Mouse (Mus musculus) liver, embryonic 14.5 days (tissue): ENCODE measurements around the gene Cdc42ep5. TPM values are rescaled to one million over a fixed set of nuclear protein-coding genes. Genes with fewer than 3 reads are reported as not detected.

Experiments used
- ATAC-seq: fragments of 200-750 bp; cut with Nextera tagmentation; 2 replicates; pipeline ENCODE4 v1.8.0; 2017; ENCODE audit warnings: moderate number of reproducible peaks, mild to moderate bottlenecking, moderate library complexity; ENCODE audit not compliant: insufficient read depth
- DNase-seq, 3 experiments: peaks; one replicate each; pipeline ENCODE4 v3.0.0-alpha.2; 2012 to 2013; ENCODE audit warnings: low read depth in 3 of 3, low spot score in 3 of 3
- H3K27ac ChIP-seq: fragments of 300-500 bp; sonication (generic); 2 replicates; pipeline ENCODE4 v1.5.1; 2014; ENCODE audit warnings: moderate library complexity, mild to moderate bottlenecking, control low read depth, inconsistent platforms
- H3K27me3 ChIP-seq: fragments of 300-500 bp; sonication (generic); 2 replicates; pipeline ENCODE4 v1.6.1; 2014; ENCODE audit warnings: mild to moderate bottlenecking, low read length, moderate library complexity; ENCODE audit not compliant: control insufficient read depth, insufficient read depth
- H3K36me3 ChIP-seq: fragments of 300-500 bp; sonication (generic); replicated peaks from 2 replicates; pipeline ENCODE4 v1.6.1; 2014; ENCODE audit warnings: low read depth; ENCODE audit not compliant: control insufficient read depth, insufficient read depth
- H3K4me1 ChIP-seq, 2 experiments: fragments of 200-500 bp in 1 of 2; fragments of 300-500 bp in 1 of 2; sonication (generic) in 1 of 2; replicated peaks; 2 replicates each; pipeline ENCODE4 v1.6.1; 2012 to 2014; ENCODE audit warnings: antibody characterized with exemption in 1 of 2, inconsistent platforms in 1 of 2, low read length in 1 of 2; ENCODE audit not compliant: control insufficient read depth in 2 of 2, insufficient read depth in 2 of 2
- H3K4me2 ChIP-seq: fragments of 300-500 bp; sonication (generic); 2 replicates; pipeline ENCODE4 v1.6.1; 2014; ENCODE audit warnings: low read depth, mild to moderate bottlenecking, control low read depth, moderate library complexity
- H3K4me3 ChIP-seq, 2 experiments: fragments of 200-500 bp in 1 of 2; fragments of 300-500 bp in 1 of 2; sonication (generic) in 1 of 2; 2 replicates each; pipeline ENCODE4 v1.5.1; 2012 to 2014; ENCODE audit warnings: low read depth in 2 of 2, low read length in 2 of 2, mild to moderate bottlenecking in 2 of 2, control low read depth in 1 of 2, inconsistent platforms in 1 of 2, moderate library complexity in 1 of 2; ENCODE audit not compliant: insufficient read depth in 1 of 2
- H3K9ac ChIP-seq: fragments of 300-500 bp; sonication (generic); replicated peaks from 2 replicates; pipeline ENCODE4 v1.6.1; 2014; ENCODE audit warnings: mild to moderate bottlenecking, control low read depth, moderate library complexity
- H3K9me3 ChIP-seq: fragments of 300-500 bp; sonication (generic); 2 replicates; pipeline ENCODE4 v1.6.1; 2016; ENCODE audit warnings: low read length, mixed read lengths; ENCODE audit not compliant: control insufficient read depth
- CTCF ChIP-seq: IDR thresholded peaks from 2 replicates; pipeline ENCODE4 v1.5.1; 2016; ENCODE audit warnings: antibody characterized with exemption, low read depth, control low read depth
- EP300 ChIP-seq: IDR thresholded peaks from 2 replicates; pipeline ENCODE4 v1.6.1; 2016; ENCODE audit warnings: antibody characterized with exemption, low read depth
- WGBS: fragments of 180-500 bp; shearing (Covaris S2); extraction: QIAGEN DNeasy Blood & Tissue Kit; methylation state at CpG from one replicate; pipeline ENCODE4 v1.1.7; 2014; ENCODE audit not compliant: insufficient replicate concordance; 5-methylcytosine and 5-hydroxymethylcytosine counted together
- polyA plus RNA-seq, 2 experiments: library from polyadenylated mRNA; depleted of rRNA in 1 of 2; stranded (reverse) in 1 of 2; unstranded in 1 of 2; fragments of >200 nt; fragmentation: Nextera tagmentation in 1 of 2; extraction: Ambion mirVana in 1 of 2; gene quantifications; 2 replicates each; pipeline versions ENCODE4 v1.2.1 to v1.2.3; 2012 to 2014

The Cdc42ep5 gene
- polyA plus RNA-seq, 2 experiments, result 6.1 to 6.7 TPM

DNA sequence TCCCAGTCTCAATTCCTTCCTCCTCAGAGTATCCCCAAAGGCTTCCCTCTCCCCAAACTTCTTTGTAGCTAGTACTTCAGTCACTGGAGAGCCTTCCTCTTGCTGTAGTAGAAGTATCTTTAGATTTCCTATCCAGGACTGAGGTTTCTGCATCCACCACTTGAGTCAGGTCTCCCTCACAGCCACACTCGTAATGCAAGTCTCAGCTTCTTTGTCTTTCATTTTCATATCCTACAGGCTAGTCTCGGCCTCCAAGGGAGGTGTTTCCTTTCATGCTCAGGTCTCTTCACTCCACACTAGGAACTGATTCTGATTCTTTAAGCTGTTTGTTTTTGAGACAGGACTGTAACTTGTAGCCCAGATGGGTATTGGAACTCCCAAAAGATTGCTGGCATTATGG, 26.5 kb downstream of the Cdc42ep5 start:
- H3K4me3 ChIP-seq, result peak overlapping the region; percentile 78 to 85; a peak in 3 of 4 replicates

DNA sequence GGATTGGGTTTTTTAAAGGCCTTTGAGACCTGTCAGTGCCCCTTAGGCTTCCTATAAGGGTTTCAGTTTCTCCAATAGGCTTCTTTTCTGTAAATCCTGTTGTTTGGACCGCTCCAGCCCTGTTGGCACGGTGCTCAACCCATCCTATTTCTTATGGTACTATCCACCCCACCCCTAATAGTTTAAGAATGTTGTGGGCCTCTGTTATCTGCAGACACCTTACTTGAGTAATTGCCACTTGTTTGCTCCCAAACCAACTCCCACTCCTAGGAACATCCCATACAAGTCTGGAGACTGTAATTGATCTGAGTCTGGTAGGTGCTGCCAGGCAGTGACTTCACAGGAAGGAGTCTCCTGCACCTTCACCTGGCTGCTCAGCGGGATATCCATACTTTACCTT, 26.9 kb downstream of the Cdc42ep5 start:
- Histone ChIP-seq H3K4me1 (peaks cover 6 to 8% of the 10 kb centered on the region in 2 experiments; a peak in 3 of 4 replicates), H3K4me2 (peak overlapping the region; percentile 95), H3K27me3 (no peaks in the 10 kb centered on the region), H3K9me3 (no peaks in the 10 kb centered on the region), H3K4me3 (peak overlapping the region; percentile 78 to 85), H3K36me3 (peaks cover 46% of the 10 kb centered on the region), H3K27ac (no peak overlapping the region), H3K9ac (peak overlapping the region; percentile 97)
- WGBS, result 43% methylated on average over 3 of the region's 3 CpGs
- DNase-seq, result no peak
- ATAC-seq, result no peak
- TF ChIP-seq EP300 (no peak), CTCF (no peak)

More for the DNA sequence above, 26.5 kb downstream of the Cdc42ep5 start:
- H3K4me1 ChIP-seq, result peaks cover 6 to 8% of the 10 kb centered on the region in 2 experiments; a peak in 3 of 4 replicates
- H3K36me3 ChIP-seq, result peaks cover 50% of the 10 kb centered on the region
- no peak overlapping the region for H3K27ac ChIP-seq
- peak overlapping the region; percentile 97; the same call in 1 of the 2 replicates for H3K9ac ChIP-seq
- ATAC-seq (no peak), DNase-seq (no peak)
- peak overlapping the region; percentile 95 for H3K4me2 ChIP-seq
- TF ChIP-seq EP300 (no peak), CTCF (no peak)
- WGBS, result 88% methylated on average over 2 of the region's 2 CpGs
- no peaks in the 10 kb centered on the region for H3K27me3 ChIP-seq
- H3K9me3 ChIP-seq, result no peaks in the 10 kb centered on the region

DNA sequence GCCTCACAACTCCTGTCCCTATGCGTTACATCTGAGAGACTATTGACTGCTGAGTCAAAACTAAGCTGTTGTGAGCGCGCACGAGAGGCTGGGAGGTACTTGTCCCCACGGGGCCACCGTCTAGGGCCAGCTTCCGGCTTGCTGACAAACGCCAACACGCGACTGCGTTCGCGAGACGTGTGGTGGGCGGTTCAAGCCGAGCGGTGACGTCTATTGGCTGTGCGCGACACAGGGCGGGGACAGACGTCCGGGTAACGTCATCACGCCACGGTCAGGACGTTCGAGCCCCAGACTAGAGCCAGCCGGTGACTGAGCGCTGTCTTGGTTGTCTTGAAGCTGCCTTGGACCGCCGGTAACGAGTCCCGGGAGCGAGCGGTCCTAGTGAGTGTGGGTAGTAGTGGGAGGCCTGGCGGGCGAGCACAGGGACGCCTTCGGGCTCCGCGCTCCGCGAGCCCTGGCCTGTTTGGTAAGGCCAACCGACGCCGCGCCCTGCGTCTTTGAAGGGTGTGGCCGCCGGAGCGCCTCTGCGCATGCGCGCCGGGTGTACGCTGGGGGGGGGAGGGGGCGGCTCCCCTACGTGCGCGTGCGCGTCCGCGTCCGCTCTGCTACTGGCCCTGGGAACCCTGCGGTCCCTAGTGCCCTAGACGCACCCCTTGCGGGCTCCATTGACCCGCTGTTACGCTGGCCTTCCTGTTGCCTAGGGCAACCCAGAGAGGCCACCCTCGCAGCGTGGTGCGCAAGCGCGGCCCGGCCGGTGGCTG, 27.7 kb downstream of the Cdc42ep5 start, which contains the start of gene Leng8:
Gene Leng8 (plus strand): TSS at position 269 of the 761 bp plus-strand sequence.
- Histone ChIP-seq H3K4me1 (peaks cover 6 to 8% of the 10 kb centered on the region in 2 experiments; a peak in 3 of 4 replicates), H3K4me3 (peak within 1 kb of the TSS; percentile 80 to 85), H3K36me3 (peaks cover 38% of the 10 kb centered on the region), H3K4me2 (peak within 1 kb of the TSS; percentile 95), H3K27me3 (no peaks in the 10 kb centered on the region), H3K27ac (peak within 1 kb of the TSS; percentile 87), H3K9ac (peak within 1 kb of the TSS; percentile 97), H3K9me3 (no peaks in the 10 kb centered on the region)
- ATAC-seq (peak; percentile 97), DNase-seq (peak; percentile 97 to 98 (median 97))
- TF ChIP-seq EP300, result peak; percentile 54; the same call in 1 of the 2 replicates
- no peak; the same call in 1 of the 2 replicates for TF ChIP-seq CTCF
- under 1% methylated on average over 76 of the region's 78 CpGs for WGBS

- Histone ChIP-seq H3K4me2 (peak overlapping the region; percentile 95), H3K9ac (peak overlapping the region; percentile 73), H3K36me3 (peaks cover 32% of the 10 kb centered on the region), H3K4me1 (peaks cover 6 to 8% of the 10 kb centered on the region in 2 experiments; a peak in 3 of 4 replicates), H3K4me3 (peak overlapping the region; percentile 80 to 85), H3K27me3 (no peaks in the 10 kb centered on the region), H3K27ac (peak overlapping the region; percentile 84), H3K9me3 (no peaks in the 10 kb centered on the region)
- peak; percentile 17 for ATAC-seq
- TF ChIP-seq EP300, result no peak
- TF ChIP-seq CTCF, result no peak
- 2% methylated on average over 16 of the region's 16 CpGs for WGBS
- DNase-seq, result peak in 1 of 3 experiments; percentile 36
These were observed 28.3 kb downstream of the Cdc42ep5 start for GRCm38 (mm10) chr7:4136404-4136770.

GRCm38 (mm10) chr7:4134911-4135310, 29.7 kb downstream of the Cdc42ep5 start:
- 65% methylated on average over 5 of the region's 5 CpGs for WGBS
- H3K36me3 ChIP-seq, result peaks cover 18% of the 10 kb centered on the region

More at GRCm38 (mm10) chr7:4134911-4135310, 29.7 kb downstream of the Cdc42ep5 start:
- Histone ChIP-seq H3K9ac (no peak overlapping the region), H3K4me1 (peaks cover 6 to 8% of the 10 kb centered on the region in 2 experiments; a peak in 3 of 4 replicates), H3K9me3 (no peaks in the 10 kb centered on the region), H3K27me3 (no peaks in the 10 kb centered on the region), H3K4me2 (no peak overlapping the region), H3K4me3 (no peak overlapping the region), H3K27ac (no peak overlapping the region)
- no peak for TF ChIP-seq EP300
- TF ChIP-seq CTCF, result no peak
- DNase-seq, result no peak
- ATAC-seq, result no peak
